Comparison of ENCODE assay signal across 7 mouse cellular contexts in genomic region chr17:33842966-33843795, GRCm38 (mm10). TPM values are rescaled to one million over a fixed set of nuclear protein-coding genes. Genes with fewer than 3 reads are reported as not detected.
DNase-seq lines count a peak whose midpoint lies in the region; ATAC-seq and TF ChIP-seq lines count a peak whose summit lies in the region.

Gene Cd320 (plus strand): TSS chr17:33843091.

- no peaks in the 10 kb centered on the region for H3K27me3 ChIP-seq in embryonic facial prominence, embryonic 12.5 days
- H3K27me3 ChIP-seq in kidney, adult 2 months (replicated peaks; ENCODE audit: control insufficient read depth, insufficient read depth, low read length) = no peaks in the 10 kb centered on the region
- H3K27me3 ChIP-seq in limb, embryonic 12.5 days = no peaks in the 10 kb centered on the region
- no peaks in the 10 kb centered on the region for H3K27me3 ChIP-seq in midbrain, embryonic 15.5 days (replicated peaks)
- H3K27me3 ChIP-seq in spleen, adult 2 months (ENCODE audit: control insufficient read depth, insufficient read depth, low read length) = no peaks in the 10 kb centered on the region

- H3K4me2 ChIP-seq in embryonic facial prominence, embryonic 12.5 days (replicated peaks) = peak within 1 kb of the TSS; percentile 91
- peak within 1 kb of the TSS; percentile 85 for H3K4me2 ChIP-seq in limb, embryonic 12.5 days
- peak within 1 kb of the TSS; percentile 93 for H3K4me2 ChIP-seq in midbrain, embryonic 15.5 days

- under 1% methylated on average over 45 of the region's 45 CpGs for WGBS in embryonic facial prominence, embryonic 12.5 days
- under 1% methylated on average over 45 of the region's 45 CpGs for WGBS in kidney, adult 2 months
- under 1% methylated on average over 43 of the region's 45 CpGs for WGBS in limb, embryonic 12.5 days
- under 1% methylated on average over 45 of the region's 45 CpGs for WGBS in midbrain, embryonic 15.5 days
- WGBS in spleen, adult 2 months = under 1% methylated on average over 45 of the region's 45 CpGs

- H3K36me3 ChIP-seq in embryonic facial prominence, embryonic 12.5 days = peaks cover 21% of the 10 kb centered on the region
- no peaks in the 10 kb centered on the region for H3K36me3 ChIP-seq in kidney, adult 2 months (ENCODE audit: control insufficient read depth, insufficient read depth, low read length)
- peaks cover 35% of the 10 kb centered on the region for H3K36me3 ChIP-seq in limb, embryonic 12.5 days
- H3K36me3 ChIP-seq in midbrain, embryonic 15.5 days (replicated peaks) = peaks cover 2% of the 10 kb centered on the region; the same call in 1 of the 2 replicates
- H3K36me3 ChIP-seq in spleen, adult 2 months (ENCODE audit: control insufficient read depth, insufficient read depth, low read length) = 0 out of 2 replicates have a peak, but pooled peaks cover 3% of the 10 kb centered on the region

- TF ChIP-seq CTCF in kidney, adult 2 months (conservative IDR thresholded peaks at IDR 0.05; ENCODE audit: insufficient read depth, insufficient read length, low read depth, low read length) = no peak
- no peak for TF ChIP-seq CTCF in spleen, adult 2 months (IDR thresholded peaks at IDR 0.05; ENCODE audit: extremely low read depth, insufficient read depth, insufficient read length, insufficient replicate concordance)

- H3K27ac ChIP-seq in embryonic facial prominence, embryonic 12.5 days = peak within 1 kb of the TSS; percentile 67
- H3K27ac ChIP-seq in kidney, adult 2 months (ENCODE audit: insufficient read depth, low read depth, low read length) = peak within 1 kb of the TSS; percentile 27
- H3K27ac ChIP-seq in limb, embryonic 12.5 days = peak within 1 kb of the TSS; percentile 75
- peak within 1 kb of the TSS; percentile 78 for H3K27ac ChIP-seq in midbrain, embryonic 15.5 days
- no peak within 1 kb of the TSS for H3K27ac ChIP-seq in spleen, adult 2 months (ENCODE audit: insufficient read depth, low read length)

- H3K4me1 ChIP-seq in embryonic facial prominence, embryonic 12.5 days = peaks cover 9% of the 10 kb centered on the region; the same call in 1 of the 2 replicates
- peaks cover 6% of the 10 kb centered on the region; the same call in 1 of the 2 replicates for H3K4me1 ChIP-seq in kidney, adult 2 months (ENCODE audit: control insufficient read depth, insufficient read depth, low read length)
- H3K4me1 ChIP-seq in limb, embryonic 12.5 days (replicated peaks) = peaks cover 12% of the 10 kb centered on the region
- H3K4me1 ChIP-seq in midbrain, embryonic 15.5 days = peaks cover 20% of the 10 kb centered on the region
- no peaks in the 10 kb centered on the region; the same call in 1 of the 2 replicates for H3K4me1 ChIP-seq in spleen, adult 2 months (ENCODE audit: control insufficient read depth, insufficient read depth, insufficient read length)

- DNase-seq in adrenal gland, postnatal 25 days = peak; percentile 90
- peak; percentile 95 for DNase-seq in heart, adult 18-20 months
- DNase-seq in kidney, adult 2 months = peak; percentile 96
- DNase-seq in spleen, adult 2 months (ENCODE audit: low read depth in 1 of 2, low spot score in 2 of 2) = peak; percentile 85 to 89

- peak within 1 kb of the TSS; percentile 85 for H3K4me3 ChIP-seq in embryonic facial prominence, embryonic 12.5 days
- H3K4me3 ChIP-seq in kidney, adult 2 months (ENCODE audit: insufficient read depth, low read depth, low read length) = peak within 1 kb of the TSS; percentile 79
- peak within 1 kb of the TSS; percentile 84 for H3K4me3 ChIP-seq in limb, embryonic 12.5 days (replicated peaks)
- H3K4me3 ChIP-seq in midbrain, embryonic 15.5 days = peak within 1 kb of the TSS; percentile 69
- peak within 1 kb of the TSS; percentile 76 for H3K4me3 ChIP-seq in spleen, adult 2 months (ENCODE audit: extremely low read depth, insufficient read depth, insufficient read length)

- H3K9me3 ChIP-seq in embryonic facial prominence, embryonic 12.5 days = no peaks in the 10 kb centered on the region
- no peaks in the 10 kb centered on the region for H3K9me3 ChIP-seq in limb, embryonic 12.5 days
- no peaks in the 10 kb centered on the region for H3K9me3 ChIP-seq in midbrain, embryonic 15.5 days

- peak; percentile 82 for ATAC-seq in embryonic facial prominence, embryonic 12.5 days (ENCODE audit: insufficient number of reproducible peaks, insufficient read depth, low FRiP score, low TSS enrichment)
- peak; percentile 88 for ATAC-seq in limb, embryonic 12.5 days (ENCODE audit: insufficient number of reproducible peaks, insufficient read depth, low FRiP score, low TSS enrichment, low read depth)
- peak; percentile 96 for ATAC-seq in midbrain, embryonic 15.5 days (replicated peaks)

- H3K9ac ChIP-seq in embryonic facial prominence, embryonic 12.5 days = peak within 1 kb of the TSS; percentile 72
- H3K9ac ChIP-seq in limb, embryonic 12.5 days (replicated peaks) = peak within 1 kb of the TSS; percentile 76
- peak within 1 kb of the TSS; percentile 64 for H3K9ac ChIP-seq in midbrain, embryonic 15.5 days

- peak; percentile 15 for TF ChIP-seq POLR2A in kidney, adult 2 months (IDR thresholded peaks at IDR 0.05; ENCODE audit: low read depth, low read length)
- no peak for TF ChIP-seq POLR2A in spleen, adult 2 months (IDR thresholded peaks at IDR 0.05; ENCODE audit: low read depth, low read length)

RNA-seq across cellular contexts. Expression of gene Cd320, which starts in this region (rescaled TPM):
- 27.0 and 40.5 TPM in 2 replicates for total RNA-seq in adrenal gland, postnatal 25 days (2021)
- 70.4 and 74.3 TPM in 2 replicates for polyA plus RNA-seq in embryonic facial prominence, embryonic 12.5 days (2016; fragmentation: Nextera tagmentation; extraction: Ambion mirVana)
- 10 to 100 TPM; 31.8 to 34.9 TPM for total RNA-seq in heart, adult 18-20 months (2021)
- polyA plus RNA-seq in kidney, adult 2 months (2012; rRNA removed) = 71.3 and 87.8 TPM in 2 replicates
- 66.4 and 73.9 TPM in 2 replicates for polyA plus RNA-seq in limb, embryonic 12.5 days (2016; fragmentation: Nextera tagmentation; extraction: Ambion mirVana)
- polyA plus RNA-seq in midbrain, embryonic 15.5 days (2015; fragmentation: Nextera tagmentation; extraction: Ambion mirVana) = 50.8 and 58.9 TPM in 2 replicates
- 11.6 and 19.2 TPM in 2 replicates for polyA plus RNA-seq in spleen, adult 2 months (2012; rRNA removed)
